ENCODE assay signal across 19 mouse cellular contexts in the genomic region with DNA sequence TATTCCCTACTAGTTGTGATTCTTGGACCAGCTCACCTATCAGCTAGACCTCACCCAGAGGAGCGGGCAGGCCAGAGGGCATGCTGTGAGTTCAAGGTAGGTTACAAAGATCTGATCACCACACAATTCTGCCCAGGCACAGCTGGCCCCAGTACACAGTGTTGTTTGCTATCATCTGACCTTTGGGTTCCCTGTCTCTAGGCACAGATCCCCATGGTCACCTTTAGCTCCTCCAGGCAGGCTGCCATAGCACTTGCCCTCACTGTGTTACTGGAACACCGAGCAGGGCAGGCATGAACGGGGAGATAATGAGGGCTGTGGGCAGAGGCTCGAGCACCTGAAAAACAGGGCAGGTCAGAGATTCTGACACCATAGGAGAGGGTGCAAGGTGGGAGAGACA. TPM values are rescaled to one million over a fixed set of nuclear protein-coding genes. Genes with fewer than 3 reads are reported as not detected.
A peak's percentile ranks its signal among the peaks of the same experiment; 100 is the strongest.
DNase-seq lines count a peak whose midpoint lies in the region; ATAC-seq and TF ChIP-seq lines count a peak whose summit lies in the region.
"Had no signal": no experiment of that assay in that cellular context is flagged by ENCODE, and none has a peak within 500 bp of the region (broad histone marks: within the 10 kb centered on the region; RNA-seq: fewer than 3 reads in every experiment).

No protein-coding gene starts in this region.

- no peaks in the 10 kb centered on the region for H3K79me2 ChIP-seq in heart, adult 2 months (replicated peaks; ENCODE audit: control insufficient read depth, insufficient read depth, low read length)

- H3K9ac ChIP-seq in heart, adult 2 months (ENCODE audit: low read depth, low read length): no peak overlapping the region
- H3K9ac ChIP-seq in liver, embryonic 16.5 days (ENCODE audit: low read depth, low read length): no peak overlapping the region
- no peak overlapping the region for H3K9ac ChIP-seq in midbrain, embryonic 14.5 days (replicated peaks; ENCODE audit: low read length)
- H3K9ac ChIP-seq: forebrain, embryonic 13.5 days; heart, embryonic 15.5 days; kidney, embryonic 15.5 days; limb, embryonic 13.5 days had no signal

- WGBS in heart, adult 2 months: 71% methylated on average over 4 of the region's 4 CpGs
- WGBS in heart, embryonic 10.5 days: 77% methylated on average over 4 of the region's 4 CpGs
- WGBS in liver, embryonic 16.5 days (ENCODE audit: insufficient replicate concordance): 45% methylated on average over 4 of the region's 4 CpGs
- 93% methylated on average over 4 of the region's 4 CpGs for WGBS in midbrain, embryonic 14.5 days

- no peak overlapping the region for H3K4me3 ChIP-seq in heart, adult 2 months
- H3K4me3 ChIP-seq in heart, embryonic 10.5 days: no peak overlapping the region
- no peak overlapping the region for H3K4me3 ChIP-seq in liver, embryonic 16.5 days (ENCODE audit: low read depth, low read length)
- no peak overlapping the region for H3K4me3 ChIP-seq in midbrain, embryonic 14.5 days (replicated peaks; ENCODE audit: low read depth, low read length)
- H3K4me3 ChIP-seq: erythroblast, embryonic 14.5 days; forebrain, embryonic 13.5 days; heart, embryonic 15.5 days; kidney, embryonic 15.5 days; limb, embryonic 13.5 days had no signal

- no peak overlapping the region; the same call in 1 of the 2 replicates for H3K27ac ChIP-seq in heart, adult 2 months
- H3K27ac ChIP-seq in heart, embryonic 10.5 days: no peak overlapping the region
- H3K27ac ChIP-seq in liver, embryonic 16.5 days (ENCODE audit: low read length): peak overlapping the region; percentile 27
- no peak overlapping the region for H3K27ac ChIP-seq in midbrain, embryonic 14.5 days (replicated peaks; ENCODE audit: low read depth, low read length)
- H3K27ac ChIP-seq: forebrain, embryonic 13.5 days; heart, embryonic 15.5 days; kidney, embryonic 15.5 days; limb, embryonic 13.5 days had no signal

- H3K4me1 ChIP-seq in heart, adult 2 months (ENCODE audit: control insufficient read depth, insufficient read depth, low read length): peaks cover 3% of the 10 kb centered on the region; the same call in 1 of the 2 replicates
- H3K4me1 ChIP-seq in heart, embryonic 10.5 days: peaks cover 22% of the 10 kb centered on the region
- H3K4me1 ChIP-seq in liver, embryonic 16.5 days (ENCODE audit: control insufficient read depth, low read depth, low read length): peaks cover 23% of the 10 kb centered on the region
- no peaks in the 10 kb centered on the region for H3K4me1 ChIP-seq in midbrain, embryonic 14.5 days (ENCODE audit: control insufficient read depth, insufficient read depth, low read length)
- H3K4me1 ChIP-seq: forebrain, embryonic 13.5 days; kidney, embryonic 15.5 days had no signal

- H3K4me2 ChIP-seq in liver, embryonic 16.5 days (ENCODE audit: low read depth, low read length): no peak overlapping the region
- no peak overlapping the region for H3K4me2 ChIP-seq in midbrain, embryonic 14.5 days (ENCODE audit: low read length)
- H3K4me2 ChIP-seq: forebrain, embryonic 13.5 days; heart, embryonic 15.5 days; kidney, embryonic 15.5 days; limb, embryonic 13.5 days; midbrain, embryonic 11.5 days had no signal

- TF ChIP-seq EP300 in heart, adult 2 months (IDR thresholded peaks at IDR 0.05; ENCODE audit: insufficient read depth, low read depth, low read length): no peak

- no peaks in the 10 kb centered on the region for H3K27me3 ChIP-seq in heart, adult 2 months (ENCODE audit: control insufficient read depth, insufficient read depth, low read length)
- no peaks in the 10 kb centered on the region for H3K27me3 ChIP-seq in heart, embryonic 10.5 days (ENCODE audit: insufficient read depth, poor library complexity, severe bottlenecking)
- no peaks in the 10 kb centered on the region for H3K27me3 ChIP-seq in liver, embryonic 16.5 days (ENCODE audit: control insufficient read depth, insufficient read depth, low read depth, low read length)
- no peaks in the 10 kb centered on the region for H3K27me3 ChIP-seq in midbrain, embryonic 14.5 days (ENCODE audit: control insufficient read depth, insufficient read depth, low read length)
- H3K27me3 ChIP-seq: forebrain, embryonic 13.5 days; heart, embryonic 15.5 days; kidney, embryonic 15.5 days; limb, embryonic 13.5 days had no signal

- peak; percentile 22 for DNase-seq in adrenal gland, adult 2 months
- no peak for DNase-seq in adrenal gland, postnatal 25 days
- DNase-seq in heart, adult 2 months: peak; percentile 25 to 44
- no peak for DNase-seq in heart, embryonic 10.5 days (ENCODE audit: low spot score)
- peak; percentile 30 for DNase-seq in liver
- no peak for DNase-seq in kidney, adult 18-20 months
- no peak for DNase-seq in midbrain, embryonic 14.5 days
- DNase-seq: cerebellum, adult 8-10 months; gastrocnemius, postnatal 25 days; kidney, postnatal 4 days; spleen, adult 18-20 months; thymus, postnatal 25 days had no signal

- intact Hi-C loops in heart, adult 2 months (cut with DNase I): no loop called here

- TF ChIP-seq POLR2A in heart, adult 2 months (IDR thresholded peaks at IDR 0.05; ENCODE audit: insufficient read depth, low read depth, low read length): no peak

- H3K36me3 ChIP-seq in heart, adult 2 months (ENCODE audit: control insufficient read depth, insufficient read depth, low read length): no peaks in the 10 kb centered on the region
- H3K36me3 ChIP-seq in heart, embryonic 10.5 days: peaks cover 40% of the 10 kb centered on the region
- peaks cover 15% of the 10 kb centered on the region for H3K36me3 ChIP-seq in liver, embryonic 16.5 days (ENCODE audit: control insufficient read depth, insufficient read depth)
- H3K36me3 ChIP-seq in midbrain, embryonic 14.5 days (ENCODE audit: control insufficient read depth, insufficient read depth, low read length): peaks cover 49% of the 10 kb centered on the region
- H3K36me3 ChIP-seq: heart, embryonic 15.5 days had no signal

- TF ChIP-seq CTCF in heart, adult 2 months (IDR thresholded peaks at IDR 0.05): no peak

- no peaks in the 10 kb centered on the region for H3K9me3 ChIP-seq in heart, embryonic 10.5 days
- H3K9me3 ChIP-seq in liver, embryonic 16.5 days (replicated peaks; ENCODE audit: control insufficient read depth, low read length): no peaks in the 10 kb centered on the region
- H3K9me3 ChIP-seq in midbrain, embryonic 14.5 days (ENCODE audit: control insufficient read depth, low read length): no peaks in the 10 kb centered on the region
- H3K9me3 ChIP-seq: forebrain, embryonic 13.5 days; heart, embryonic 15.5 days; kidney, embryonic 15.5 days; limb, embryonic 13.5 days had no signal

- peak; percentile 75 for ATAC-seq in liver, embryonic 16.5 days (ENCODE audit: low read depth)
- ATAC-seq in midbrain, embryonic 14.5 days (ENCODE audit: low FRiP score, low TSS enrichment): no peak
- ATAC-seq: forebrain, embryonic 13.5 days had no signal

RNA-seq across cellular contexts. Expression of gene Chid1, which starts 22.0 kb away (rescaled TPM):
- 10 to 100 TPM; 50.7 to 69.2 TPM for total RNA-seq in adrenal gland, adult 2 months (2021)
- polyA plus RNA-seq in adrenal gland, adult 2 months (2012; rRNA removed): 34.7 and 37.4 TPM in 2 replicates
- total RNA-seq in adrenal gland, postnatal 25 days (2021): 50.5 and 57.8 TPM in 2 replicates
- total RNA-seq in heart, adult 2 months (2021): 10 to 100 TPM; 45.9 to 52.7 TPM
- 20.2 and 30.1 TPM in 2 replicates for polyA plus RNA-seq in heart, adult 2 months (2012; rRNA removed)
- 40.5 and 45.3 TPM in 2 replicates for polyA plus RNA-seq in heart, embryonic 10.5 days (2016; fragmentation: Nextera tagmentation; extraction: Ambion mirVana)
- 25.3 and 26.6 TPM in 2 replicates for polyA plus RNA-seq in liver, embryonic 16.5 days (2015; fragmentation: Nextera tagmentation; extraction: Ambion mirVana)
- polyA plus RNA-seq in midbrain, embryonic 14.5 days (2014; fragmentation: Nextera tagmentation; extraction: Ambion mirVana): 37.9 and 40.2 TPM in 2 replicates

RNA-seq across cellular contexts. Expression of gene Tspan4, which starts 42.6 kb away (rescaled TPM):
- total RNA-seq in adrenal gland, adult 2 months (2021): 100 to 1,000 TPM in 1 of 2 experiments, 10 to 100 TPM in 1; 47.8 to 125 TPM
- polyA plus RNA-seq in adrenal gland, adult 2 months (2012; rRNA removed): 227 and 256 TPM in 2 replicates
- total RNA-seq in adrenal gland, postnatal 25 days (2021): 70.9 and 99.3 TPM in 2 replicates
- 10 to 100 TPM; 17.1 to 40.0 TPM for total RNA-seq in heart, adult 2 months (2021)
- polyA plus RNA-seq in heart, adult 2 months (2012; rRNA removed): 61.9 and 77.5 TPM in 2 replicates
- 69.0 and 70.8 TPM in 2 replicates for polyA plus RNA-seq in heart, embryonic 10.5 days (2016; fragmentation: Nextera tagmentation; extraction: Ambion mirVana)
- 46.1 and 47.2 TPM in 2 replicates for polyA plus RNA-seq in liver, embryonic 16.5 days (2015; fragmentation: Nextera tagmentation; extraction: Ambion mirVana)
- 35.2 and 36.4 TPM in 2 replicates for polyA plus RNA-seq in midbrain, embryonic 14.5 days (2014; fragmentation: Nextera tagmentation; extraction: Ambion mirVana)

RNA-seq across cellular contexts. Expression of gene Polr2l, which starts 42.7 kb away (rescaled TPM):
- 100 to 1,000 TPM in 1 of 2 experiments, 10 to 100 TPM in 1; 84.4 to 140 TPM for total RNA-seq in adrenal gland, adult 2 months (2021)
- 68.5 and 71.0 TPM in 2 replicates for polyA plus RNA-seq in adrenal gland, adult 2 months (2012; rRNA removed)
- 89.5 and 102 TPM in 2 replicates for total RNA-seq in adrenal gland, postnatal 25 days (2021)
- 10 to 100 TPM; 71.7 to 82.8 TPM for total RNA-seq in heart, adult 2 months (2021)
- polyA plus RNA-seq in heart, adult 2 months (2012; rRNA removed): 62.6 and 64.4 TPM in 2 replicates
- polyA plus RNA-seq in heart, embryonic 10.5 days (2016; fragmentation: Nextera tagmentation; extraction: Ambion mirVana): 73.2 and 74.5 TPM in 2 replicates
- 36.4 and 39.2 TPM in 2 replicates for polyA plus RNA-seq in liver, embryonic 16.5 days (2015; fragmentation: Nextera tagmentation; extraction: Ambion mirVana)
- polyA plus RNA-seq in midbrain, embryonic 14.5 days (2014; fragmentation: Nextera tagmentation; extraction: Ambion mirVana): 75.1 and 93.3 TPM in 2 replicates

RNA-seq across cellular contexts. Expression of gene Ap2a2, which starts 44.3 kb away (rescaled TPM):
- total RNA-seq in adrenal gland, adult 2 months (2021): 10 to 100 TPM; 51.3 to 70.1 TPM
- polyA plus RNA-seq in adrenal gland, adult 2 months (2012; rRNA removed): 33.8 and 36.4 TPM in 2 replicates
- 53.4 and 53.8 TPM in 2 replicates for total RNA-seq in adrenal gland, postnatal 25 days (2021)
- total RNA-seq in heart, adult 2 months (2021): 10 to 100 TPM; 55.1 to 58.3 TPM
- polyA plus RNA-seq in heart, adult 2 months (2012; rRNA removed): 28.5 and 29.9 TPM in 2 replicates
- 79.5 and 79.9 TPM in 2 replicates for polyA plus RNA-seq in heart, embryonic 10.5 days (2016; fragmentation: Nextera tagmentation; extraction: Ambion mirVana)
- 66.7 and 70.7 TPM in 2 replicates for polyA plus RNA-seq in liver, embryonic 16.5 days (2015; fragmentation: Nextera tagmentation; extraction: Ambion mirVana)
- 95.4 and 103 TPM in 2 replicates for polyA plus RNA-seq in midbrain, embryonic 14.5 days (2014; fragmentation: Nextera tagmentation; extraction: Ambion mirVana)

RNA-seq across cellular contexts. Expression of gene Cd151, which starts 50.4 kb away (rescaled TPM):
- total RNA-seq in adrenal gland, adult 2 months (2021): 100 to 1,000 TPM; 325 to 452 TPM
- polyA plus RNA-seq in adrenal gland, adult 2 months (2012; rRNA removed): 899 and 918 TPM in 2 replicates
- total RNA-seq in adrenal gland, postnatal 25 days (2021): 287 and 310 TPM in 2 replicates
- 100 to 1,000 TPM; 272 to 334 TPM for total RNA-seq in heart, adult 2 months (2021)
- 395 and 491 TPM in 2 replicates for polyA plus RNA-seq in heart, adult 2 months (2012; rRNA removed)
- 23.1 and 38.2 TPM in 2 replicates for polyA plus RNA-seq in heart, embryonic 10.5 days (2016; fragmentation: Nextera tagmentation; extraction: Ambion mirVana)
- polyA plus RNA-seq in liver, embryonic 16.5 days (2015; fragmentation: Nextera tagmentation; extraction: Ambion mirVana): 5.3 and 6.9 TPM in 2 replicates
- 43.8 and 44.1 TPM in 2 replicates for polyA plus RNA-seq in midbrain, embryonic 14.5 days (2014; fragmentation: Nextera tagmentation; extraction: Ambion mirVana)

Comparison
In these comparisons a context has a peak if more than half of its experiments do, and no peak if none do; other contexts are left out.
1. DNase-seq: peak in adrenal gland, adult 2 months (single experiment), heart, adult 2 months (2 of 2) and liver (single experiment); none in adrenal gland, postnatal 25 days (single experiment), heart, embryonic 10.5 days (single experiment), kidney, adult 18-20 months (single experiment) and midbrain, embryonic 14.5 days (single experiment).